Mouse (Mus musculus) telencephalon, adult 2 months (tissue): Measurements from ENCODE around the gene Olfr168.
"Not testable (repeated sequence)": the region's sequence is repeated elsewhere in the genome, so short reads cannot be mapped to it uniquely, and the experiment has no call there.

Source experiments
- DNase-seq: peaks from one replicate; pipeline ENCODE4 v3.0.0-alpha.2; 2011; ENCODE audit warnings: low read depth, low spot score

Gene Olfr168

DNA sequence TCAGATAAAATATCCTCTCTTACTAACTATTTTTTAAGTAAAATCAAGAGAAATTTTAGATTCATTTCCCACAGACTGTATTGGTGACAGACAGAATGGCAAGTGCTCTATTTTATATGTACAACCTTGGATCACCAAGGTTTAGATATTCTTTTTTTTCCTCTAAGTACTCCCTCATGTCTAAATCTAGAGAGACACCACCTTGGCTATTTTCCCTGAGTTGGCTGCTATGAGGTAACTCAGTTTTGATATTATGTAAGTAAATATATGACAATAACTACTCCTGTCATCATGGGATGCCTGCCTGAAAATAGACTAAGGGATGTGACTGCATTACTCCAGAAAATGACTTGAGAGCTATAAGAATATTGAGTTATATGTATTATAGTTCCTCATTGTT, at the start of gene Olfr168:
Olfr168 (minus strand) TSS at position 101 of the 400 bp plus-strand sequence.
- DNase-seq: no peak

DNA sequence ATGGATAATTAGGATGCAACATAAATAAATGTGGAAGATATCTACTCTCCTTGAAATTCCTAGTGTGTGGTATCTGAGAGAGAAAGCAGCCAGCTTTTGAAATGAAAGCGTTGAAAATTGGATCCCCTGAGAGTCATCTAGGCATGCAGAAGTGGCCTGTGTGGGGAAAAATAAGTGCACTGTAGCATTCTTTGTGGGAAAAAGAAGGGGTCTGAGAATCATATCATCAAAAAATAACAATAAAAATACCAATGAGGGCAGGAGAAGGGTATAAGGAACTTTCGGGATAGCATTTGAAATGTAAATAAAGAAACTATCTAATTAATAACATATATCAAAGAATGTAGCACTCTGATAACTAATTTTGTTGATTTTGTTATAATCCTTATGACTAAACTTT, 36.4 kb upstream of the Olfr168 start, which contains the start of gene Olfr169:
Olfr169 (minus strand) TSS at position 101 of the 400 bp plus-strand sequence.
- DNase-seq: not testable (repeated sequence)

DNA sequence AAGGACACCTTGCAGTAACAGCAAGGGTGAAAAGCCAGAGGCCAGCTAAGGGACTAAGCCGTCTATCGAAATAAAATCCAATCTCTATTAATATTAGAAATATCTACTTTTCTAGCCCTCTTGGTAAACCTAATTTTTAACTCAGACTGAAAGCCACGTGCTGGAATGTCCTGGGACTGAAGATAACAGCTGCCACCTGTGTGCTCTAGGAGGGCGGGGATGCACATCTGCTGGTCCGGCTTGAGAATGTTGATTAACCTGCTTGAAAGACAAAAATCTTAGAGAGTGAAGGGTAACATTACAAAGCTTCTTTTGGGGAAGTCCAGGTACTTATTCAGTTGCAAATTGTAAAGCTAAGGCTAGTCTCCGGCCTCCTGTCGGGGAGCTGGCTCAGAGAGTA, 18.1 kb upstream of the Olfr168 start:
- DNase-seq: not testable (repeated sequence)

DNA sequence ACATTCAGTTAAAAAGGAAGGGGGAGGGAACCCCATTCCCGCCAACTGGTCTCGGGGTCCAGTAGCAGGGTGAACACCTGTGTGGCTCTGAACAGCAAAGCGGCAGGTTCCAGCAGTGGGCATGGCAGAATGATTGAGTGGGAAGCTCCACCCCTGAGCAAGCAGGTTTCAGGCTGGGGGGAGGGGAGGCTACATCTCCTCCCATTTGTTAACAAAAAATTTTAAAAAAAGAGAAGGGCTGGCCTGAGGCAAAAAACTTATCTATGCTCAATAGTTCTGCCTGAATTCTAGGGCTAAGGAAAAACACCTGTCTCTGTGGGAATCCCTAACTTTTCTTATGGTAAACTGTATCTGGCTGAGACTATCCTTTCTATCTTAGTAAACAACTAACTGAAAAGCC, 16.9 kb upstream of the Olfr168 start:
- not testable (repeated sequence) for DNase-seq

DNA sequence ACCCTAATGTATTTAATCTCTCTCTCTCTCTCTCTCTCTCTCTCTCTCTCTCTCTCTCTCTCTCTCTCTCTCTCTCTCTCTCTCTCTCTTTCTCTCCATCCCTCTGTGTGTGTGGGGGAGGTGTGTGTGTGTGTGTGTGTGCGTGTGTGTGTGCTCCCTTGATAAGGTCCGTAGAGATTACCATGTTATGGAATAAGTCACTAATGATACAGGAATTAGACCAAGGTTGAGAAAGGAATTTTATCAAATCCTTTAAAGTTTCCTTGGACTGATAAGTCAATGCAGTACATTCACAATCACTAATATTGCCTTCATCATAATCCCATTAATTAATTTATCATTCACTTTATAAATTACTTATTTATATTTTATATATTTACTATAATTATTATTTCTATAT, 13.2 kb downstream of the Olfr168 start, which contains the start of gene Olfr167:
Olfr167 (minus strand) TSS at position 101 of the 400 bp plus-strand sequence.
- no peak for DNase-seq

DNA sequence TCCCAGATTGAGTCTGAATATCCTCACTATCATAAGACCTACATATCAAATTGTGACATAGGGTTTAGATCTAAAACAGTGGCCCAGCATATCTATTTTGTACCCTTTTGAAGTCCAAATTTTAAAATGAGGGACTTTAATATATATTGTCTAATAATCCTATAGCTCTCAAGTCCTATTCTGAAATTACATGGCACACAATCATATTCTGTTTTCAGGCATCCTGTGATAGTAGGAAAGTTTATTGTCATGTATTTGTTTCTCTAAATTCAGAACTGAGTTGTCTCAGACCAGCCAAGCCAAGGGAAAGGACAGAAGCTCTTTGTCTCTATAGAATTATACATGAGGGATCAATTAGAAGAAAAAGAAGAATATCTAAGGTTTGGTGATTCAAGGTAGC, 52.0 kb downstream of the Olfr168 start, which contains the start of gene Olfr166:
Olfr166 (plus strand) TSS at position 301 of the 400 bp plus-strand sequence.
- no peak for DNase-seq
